Mouse (Mus musculus) limb, embryonic 14.5 days (tissue): ENCODE data around the gene Med29. TPM values are rescaled to one million over a fixed set of nuclear protein-coding genes. Genes with fewer than 3 reads are reported as not detected.

Source experiments
- ATAC-seq: fragments of 200-750 bp; cut with Nextera tagmentation; 2 replicates; pipeline ENCODE4 v1.8.0; 2017; ENCODE audit warnings: low read depth, moderate number of reproducible peaks, moderate TSS enrichment; ENCODE audit not compliant: low FRiP score
- DNase-seq: peaks from one replicate; pipeline ENCODE4 v3.0.0-alpha.2; 2015; ENCODE audit warnings: low spot score
- H3K27ac ChIP-seq: fragments of 300-500 bp; sonication (generic); replicated peaks from 2 replicates; pipeline ENCODE4 v1.5.1; 2014; ENCODE audit warnings: low read depth, mild to moderate bottlenecking, low read length, moderate library complexity, mixed read lengths
- H3K27me3 ChIP-seq: fragments of 300-500 bp; sonication (generic); 2 replicates; pipeline ENCODE4 v1.6.1; 2014; ENCODE audit warnings: low read length, mixed read lengths; ENCODE audit not compliant: control insufficient read depth, insufficient read depth
- H3K36me3 ChIP-seq: fragments of 300-500 bp; sonication (generic); 2 replicates; pipeline ENCODE4 v1.6.1; 2014; ENCODE audit warnings: mild to moderate bottlenecking, low read length, moderate library complexity, mixed read lengths; ENCODE audit not compliant: control insufficient read depth, insufficient read depth
- H3K4me1 ChIP-seq: fragments of 300-500 bp; sonication (generic); 2 replicates; pipeline ENCODE4 v1.6.1; 2014; ENCODE audit warnings: antibody characterized with exemption, low read length, mixed read lengths; ENCODE audit not compliant: control insufficient read depth, insufficient read depth
- H3K4me2 ChIP-seq: fragments of 300-500 bp; sonication (generic); replicated peaks from 2 replicates; pipeline ENCODE4 v1.6.1; 2014; ENCODE audit warnings: low read depth, mild to moderate bottlenecking, low read length, moderate library complexity; ENCODE audit not compliant: severe bottlenecking
- H3K4me3 ChIP-seq: fragments of 300-500 bp; sonication (generic); replicated peaks from 2 replicates; pipeline ENCODE4 v1.5.1; 2014; ENCODE audit warnings: low read length
- H3K9ac ChIP-seq: fragments of 300-500 bp; sonication (generic); 2 replicates; pipeline ENCODE4 v1.6.1; 2014; ENCODE audit warnings: mild to moderate bottlenecking, low read depth, low read length, moderate library complexity; ENCODE audit not compliant: severe bottlenecking
- H3K9me3 ChIP-seq: fragments of 300-500 bp; sonication (generic); 2 replicates; pipeline ENCODE4 v1.6.1; 2016; ENCODE audit warnings: low read length; ENCODE audit not compliant: control insufficient read depth
- POLR2A ChIP-seq: fragments of 200-500 bp; IDR thresholded peaks from 2 replicates; pipeline ENCODE4 v1.8.0; 2012; ENCODE audit warnings: inconsistent platforms, mild to moderate bottlenecking, moderate library complexity, borderline replicate concordance; ENCODE audit not compliant: insufficient read depth, insufficient read length; ENCODE audit errors: extremely low read depth
- whole genome bisulfite sequencing: fragments of 180-500 bp; shearing (Covaris S2); extraction: QIAGEN DNeasy Blood & Tissue Kit; methylation state at CpG from one replicate; pipeline ENCODE4 v1.1.7; 2014; 5-methylcytosine and 5-hydroxymethylcytosine counted together
- polyA plus RNA-seq, 2 experiments: library from polyadenylated mRNA; depleted of rRNA in 1 of 2; stranded (reverse) in 1 of 2; unstranded in 1 of 2; fragments of >200 nt; fragmentation: Nextera tagmentation in 1 of 2; extraction: Ambion mirVana in 1 of 2; gene quantifications; 2 replicates each; pipeline versions ENCODE4 v1.2.1 to v1.2.3; 2012 to 2014

Gene Med29
- polyA plus RNA-seq, 2 experiments, result 47.5 to 49.9 TPM

- TF ChIP-seq POLR2A, result no peak
- ATAC-seq, result no peak
- WGBS, result 92% methylated on average over 6 of the region's 6 CpGs
- Histone ChIP-seq H3K27ac (no peak overlapping the region), H3K4me3 (no peak overlapping the region), H3K9ac (no peak overlapping the region), H3K4me1 (peaks cover 8% of the 10 kb centered on the region; the same call in 1 of the 2 replicates), H3K36me3 (peaks cover 64% of the 10 kb centered on the region), H3K4me2 (no peak overlapping the region), H3K9me3 (no peaks in the 10 kb centered on the region), H3K27me3 (no peaks in the 10 kb centered on the region)
- DNase-seq, result no peak
These were observed 32.2 kb downstream of the Med29 start for GRCm38 (mm10) chr7:28360291-28360690.

- DNase-seq, result no peak
- 91% methylated on average over 10 of the region's 10 CpGs for WGBS
- Histone ChIP-seq H3K4me2 (no peak overlapping the region), H3K9me3 (no peaks in the 10 kb centered on the region), H3K4me3 (no peak overlapping the region), H3K4me1 (peaks cover 8% of the 10 kb centered on the region; the same call in 1 of the 2 replicates), H3K27ac (no peak overlapping the region), H3K9ac (no peak overlapping the region), H3K36me3 (peaks cover 63% of the 10 kb centered on the region), H3K27me3 (no peaks in the 10 kb centered on the region)
- TF ChIP-seq POLR2A, result no peak
- no peak for ATAC-seq
These were observed 32.7 kb downstream of the Med29 start for GRCm38 (mm10) chr7:28359854-28360253.

GRCm38 (mm10) chr7:28358431-28358830, 34.1 kb downstream of the Med29 start:
- Histone ChIP-seq H3K4me3 (no peak overlapping the region), H3K4me1 (peaks cover 8% of the 10 kb centered on the region; the same call in 1 of the 2 replicates), H3K9ac (no peak overlapping the region), H3K9me3 (no peaks in the 10 kb centered on the region), H3K36me3 (peaks cover 62% of the 10 kb centered on the region), H3K27ac (no peak overlapping the region), H3K27me3 (no peaks in the 10 kb centered on the region), H3K4me2 (no peak overlapping the region)
- WGBS, result 65% methylated on average over 7 of the region's 7 CpGs
- ATAC-seq, result no peak
- DNase-seq, result no peak
- no peak for TF ChIP-seq POLR2A

- 8% methylated on average over 5 of the region's 5 CpGs for WGBS
- no peak for TF ChIP-seq POLR2A
- Histone ChIP-seq H3K9ac (no peak overlapping the region), H3K4me1 (peaks cover 8% of the 10 kb centered on the region; the same call in 1 of the 2 replicates), H3K9me3 (no peaks in the 10 kb centered on the region), H3K36me3 (peaks cover 66% of the 10 kb centered on the region), H3K27me3 (no peaks in the 10 kb centered on the region), H3K4me2 (no peak overlapping the region), H3K4me3 (no peak overlapping the region), H3K27ac (peak overlapping the region; percentile 49; the same call in 1 of the 2 replicates)
- ATAC-seq (peak; percentile 2; the same call in 1 of the 2 replicates), DNase-seq (peak; percentile 33)
These were observed 34.5 kb downstream of the Med29 start for GRCm38 (mm10) chr7:28357984-28358383.

- Histone ChIP-seq H3K36me3 (peaks cover 66% of the 10 kb centered on the region), H3K9me3 (no peaks in the 10 kb centered on the region), H3K27ac (peak overlapping the region; percentile 49), H3K4me2 (no peak overlapping the region), H3K4me1 (peaks cover 8% of the 10 kb centered on the region), H3K9ac (no peak overlapping the region), H3K27me3 (no peaks in the 10 kb centered on the region), H3K4me3 (no peak overlapping the region)
- 0% methylated on average over 5 of the region's 5 CpGs for WGBS
- no peak for TF ChIP-seq POLR2A
- ATAC-seq, result peak; percentile 53
- DNase-seq, result peak; percentile 65
These were observed 35.5 kb downstream of the Med29 start for GRCm38 (mm10) chr7:28356981-28357380.

- DNase-seq, result no peak
- Histone ChIP-seq H3K4me2 (no peak overlapping the region), H3K36me3 (peaks cover 52% of the 10 kb centered on the region), H3K4me1 (peaks cover 12% of the 10 kb centered on the region), H3K9ac (no peak overlapping the region), H3K4me3 (no peak overlapping the region), H3K27ac (no peak overlapping the region), H3K27me3 (no peaks in the 10 kb centered on the region), H3K9me3 (no peaks in the 10 kb centered on the region)
- no peak for TF ChIP-seq POLR2A
- WGBS, result 89% methylated on average over 3 of the region's 3 CpGs
- no peak for ATAC-seq
These were observed 37.3 kb downstream of the Med29 start for GRCm38 (mm10) chr7:28355221-28355620.
